Mouse (Mus musculus): ENCODE data around the gene Jph4.

GRCm38 (mm10) chr14:55063581-55064381, 53.0 kb downstream of the Jph4 start:
- TF ChIP-seq MYOG (IDR thresholded peaks at IDR 0.05; ENCODE audit: control insufficient read depth, extremely low read depth, insufficient read length) (no peak), CTCF (IDR thresholded peaks at IDR 0.05; ENCODE audit: control insufficient read depth, insufficient read depth, insufficient read length) (no peak), MAX (IDR thresholded peaks at IDR 0.05) (no peak), MYOD1 (IDR thresholded peaks at IDR 0.05; ENCODE audit: control insufficient read depth, insufficient read length, low read depth) (no peak), USF1 (IDR thresholded peaks at IDR 0.05; ENCODE audit: low read depth) (no peak), CEBPB (IDR thresholded peaks at IDR 0.05; ENCODE audit: low read depth) (no peak)
